Mouse (Mus musculus) kidney, adult 2 months (tissue): Measurements from ENCODE around the gene Diaph2.

Experiments used
- CTCF ChIP-seq: fragments of 200-500 bp; conservative IDR thresholded peaks from 2 replicates; pipeline ENCODE4 v1.5.1; 2011; ENCODE audit warnings: low read depth, mild to moderate bottlenecking, control low read depth, low read length, moderate library complexity, mixed read lengths; ENCODE audit not compliant: insufficient read depth, insufficient read length
- POLR2A ChIP-seq: fragments of 200-500 bp; IDR thresholded peaks from one replicate; pipeline ENCODE4 v1.6.1; 2011; ENCODE audit warnings: low read depth, low read length, control low read depth

DNA sequence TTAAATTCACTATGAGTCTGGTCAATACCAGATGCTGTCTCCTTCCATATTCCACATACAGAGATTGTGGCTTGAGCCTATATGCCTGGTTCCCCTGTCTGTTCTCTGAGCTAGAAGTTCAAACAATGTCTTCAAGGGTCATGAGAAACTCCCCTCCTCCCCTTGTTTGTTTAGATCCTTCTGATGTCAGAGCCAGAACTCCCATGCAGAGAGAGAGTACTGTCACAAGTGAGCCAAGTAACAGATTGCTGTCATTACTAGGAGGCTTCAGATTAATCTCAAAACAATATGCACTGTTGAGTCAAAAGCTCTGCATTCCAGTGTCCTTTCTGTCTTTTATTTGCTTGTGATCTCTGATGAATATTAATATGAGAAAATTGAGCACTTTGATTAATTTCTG lies 7.1 kb downstream of the Diaph2 start:
- TF ChIP-seq POLR2A (no peak), CTCF (no peak)
